Mouse (Mus musculus) testis, adult 10 weeks (tissue): ENCODE measurements around the gene Zkscan7. TPM values are rescaled to one million over a fixed set of nuclear protein-coding genes. Genes with fewer than 3 reads are reported as not detected.

Experiments used
- polyA plus RNA-seq: library from polyadenylated mRNA; stranded (reverse); fragments of 350-450 nt; fragmentation: Illumina TruSeq; extraction: RNeasy Lipid Tissue Mini Kit (QIAGEN cat#74804); gene quantifications from one replicate; pipeline ENCODE4 v1.2.3, GENCODE M21; 2014; ENCODE audit warnings: low read depth, low replicate concordance

Gene Zkscan7
- polyA plus RNA-seq: 42.2 TPM

DNA sequence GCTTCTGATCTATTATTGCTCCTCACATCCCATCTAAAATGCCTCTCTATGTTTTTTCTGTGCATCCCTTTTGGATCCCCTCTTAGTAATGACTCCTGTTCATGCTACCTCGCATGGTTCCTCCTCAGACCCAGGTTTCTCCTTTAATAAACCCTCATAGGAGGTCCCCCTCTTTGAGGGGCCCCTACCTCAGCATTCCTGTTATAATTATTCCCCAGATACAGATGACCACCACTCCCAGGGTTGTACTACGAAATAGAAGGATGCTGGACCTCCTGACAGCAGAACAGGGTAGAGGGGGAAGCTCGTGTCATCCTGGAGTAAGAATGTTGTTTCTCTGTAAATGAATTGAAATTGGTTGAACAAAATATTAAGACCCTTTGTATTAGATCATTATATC, at the start of gene Zkscan7:
Gene Zkscan7 (plus strand): TSS at position 301 of the 400 bp plus-strand sequence.

DNA sequence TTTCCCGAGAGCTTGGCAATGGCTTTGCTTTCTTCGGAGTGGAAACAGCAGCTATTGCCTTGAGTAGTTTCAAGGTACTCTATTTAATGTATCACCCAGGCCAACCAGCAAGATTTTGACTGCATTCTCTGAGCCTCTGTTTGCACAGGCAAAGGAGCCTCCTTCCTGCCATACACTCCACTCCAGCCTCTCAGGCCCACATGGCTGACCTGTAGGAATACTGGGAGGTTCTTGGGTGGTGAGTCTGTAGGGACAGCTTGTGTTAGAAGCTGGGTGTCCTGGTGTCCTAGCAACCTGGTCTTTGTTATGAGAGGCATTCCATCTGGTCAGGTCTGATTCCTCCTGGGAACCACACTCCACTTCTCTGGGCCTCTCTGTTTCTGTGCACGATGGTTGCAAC, 41.7 kb upstream of the Zkscan7 start, which contains the start of gene Gm35549:
Gene Gm35549 (minus strand): TSS at position 276 of the 400 bp plus-strand sequence.

DNA sequence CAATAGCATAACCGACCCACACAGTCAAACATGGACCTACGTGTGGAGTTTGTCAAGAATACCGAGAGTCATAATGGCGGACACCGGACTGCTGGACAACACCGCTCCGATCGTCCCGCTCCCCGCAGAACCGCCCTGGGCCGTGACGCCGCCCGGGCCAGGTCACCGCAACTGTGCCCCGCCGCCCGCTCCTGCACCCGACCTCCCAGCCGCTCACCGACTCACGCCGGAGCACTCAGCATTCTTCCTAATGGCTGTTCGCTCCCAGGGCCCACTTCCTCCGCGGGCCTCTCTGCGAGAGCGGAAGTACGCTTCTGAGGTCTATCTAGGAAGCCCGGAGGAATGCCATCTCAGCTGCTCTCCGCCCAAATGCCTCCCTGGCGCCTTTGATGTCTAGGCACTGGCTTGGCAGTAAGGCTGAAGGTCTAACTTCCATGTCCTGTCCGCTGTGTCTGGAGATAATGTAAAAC, 19.8 kb upstream of the Zkscan7 start, which contains the start of gene Zfp445:
Gene Zfp445 (minus strand): TSS at position 310 of the 470 bp plus-strand sequence.

DNA sequence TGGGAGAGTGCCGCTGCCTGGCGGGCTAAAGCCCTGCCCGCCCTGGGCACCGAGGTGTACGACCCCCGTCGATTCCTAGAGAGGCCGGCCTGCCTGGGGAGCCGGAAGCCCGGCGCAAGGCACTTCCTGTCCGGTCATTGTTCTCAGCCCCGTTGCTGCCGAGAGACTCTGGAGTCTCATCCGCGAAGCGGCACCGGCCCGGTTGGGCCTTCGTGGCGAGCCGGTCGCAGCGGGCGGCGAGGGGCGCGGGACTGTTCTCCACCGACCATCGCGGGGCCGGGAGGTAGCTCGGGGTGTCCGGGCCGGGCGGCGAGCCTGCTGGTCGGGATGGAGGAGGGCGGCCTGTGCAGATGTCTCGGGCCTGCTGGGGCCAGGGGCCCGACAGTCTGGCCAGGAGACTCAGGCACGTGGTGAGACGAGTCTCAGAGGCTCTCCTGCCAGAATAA, 37.5 kb downstream of the Zkscan7 start, which contains the start of gene Zfp105:
Gene Zfp105 (plus strand): TSS at position 137 of the 446 bp plus-strand sequence.

Other genes with a start within 250 kb of the Zkscan7 start
- 39.6 TPM for gene Topaz1, start 138.3 kb upstream of the Zkscan7 start, polyA plus RNA-seq
- gene Tcaim, start 80.1 kb upstream of the Zkscan7 start, polyA plus RNA-seq: 20.8 TPM
- 15.5 TPM for gene Gm35549, start 41.6 kb upstream of the Zkscan7 start, polyA plus RNA-seq
- 74.9 TPM for gene Zfp445, start 19.7 kb upstream of the Zkscan7 start, polyA plus RNA-seq
- gene Zfp105, start 37.4 kb downstream of the Zkscan7 start, polyA plus RNA-seq: 106 TPM
- 27.7 TPM for gene 1110059G10Rik, start 65.3 kb downstream of the Zkscan7 start, polyA plus RNA-seq
- 134 TPM for gene Kif15, start 65.4 kb downstream of the Zkscan7 start, polyA plus RNA-seq
- 6.3 TPM for gene Tmem42, start 135.6 kb downstream of the Zkscan7 start, polyA plus RNA-seq
- 0.78 TPM for gene Tgm4, start 149.0 kb downstream of the Zkscan7 start, polyA plus RNA-seq
- 8.1 TPM for gene Zdhhc3, start 227.5 kb downstream of the Zkscan7 start, polyA plus RNA-seq
- 7.4 TPM for gene Exosc7, start 227.5 kb downstream of the Zkscan7 start, polyA plus RNA-seq